Mouse (Mus musculus) liver, embryonic 15.5 days (tissue): ENCODE results near the gene Gm44503. TPM values are rescaled to one million over a fixed set of nuclear protein-coding genes. Genes with fewer than 3 reads are reported as not detected.

Experiments
- ATAC-seq: fragments of 200-750 bp; cut with Nextera tagmentation; 2 replicates; pipeline ENCODE4 v1.8.0; 2017; ENCODE audit warnings: moderate number of reproducible peaks, mild to moderate bottlenecking, moderate library complexity; ENCODE audit not compliant: insufficient read depth
- H3K27ac ChIP-seq: fragments of 300-500 bp; sonication (generic); replicated peaks from 2 replicates; pipeline ENCODE4 v1.5.1; 2015; ENCODE audit warnings: mild to moderate bottlenecking, inconsistent platforms
- H3K27me3 ChIP-seq: fragments of 300-500 bp; sonication (generic); 2 replicates; pipeline ENCODE4 v1.6.1; 2015; ENCODE audit warnings: mild to moderate bottlenecking, inconsistent platforms
- H3K36me3 ChIP-seq: fragments of 300-500 bp; sonication (generic); replicated peaks from 2 replicates; pipeline ENCODE4 v1.6.1; 2015; ENCODE audit warnings: moderate library complexity, mild to moderate bottlenecking, inconsistent platforms
- H3K4me1 ChIP-seq: fragments of 300-500 bp; sonication (generic); replicated peaks from 2 replicates; pipeline ENCODE4 v1.6.1; 2015; ENCODE audit warnings: inconsistent platforms
- H3K4me2 ChIP-seq: fragments of 300-500 bp; sonication (generic); 2 replicates; pipeline ENCODE4 v1.6.1; 2015; ENCODE audit warnings: moderate library complexity, mild to moderate bottlenecking, inconsistent platforms
- H3K4me3 ChIP-seq: fragments of 300-500 bp; sonication (generic); replicated peaks from 2 replicates; pipeline ENCODE4 v1.5.1; 2015; ENCODE audit warnings: mild to moderate bottlenecking, inconsistent platforms
- H3K9ac ChIP-seq: fragments of 300-500 bp; sonication (generic); 2 replicates; pipeline ENCODE4 v1.6.1; 2015; ENCODE audit warnings: moderate library complexity, mild to moderate bottlenecking, inconsistent platforms
- H3K9me3 ChIP-seq: fragments of 300-500 bp; sonication (generic); replicated peaks from 2 replicates; pipeline ENCODE4 v1.6.1; 2016; ENCODE audit warnings: inconsistent platforms
- WGBS: fragments of 180-500 bp; shearing (Covaris S2); methylation state at CpG from one replicate; pipeline ENCODE4 v1.1.7; 2015; ENCODE audit warnings: mixed read lengths; ENCODE audit not compliant: insufficient replicate concordance; 5-methylcytosine and 5-hydroxymethylcytosine counted together
- polyA plus RNA-seq: library from polyadenylated mRNA; unstranded; fragments of >200 nt; fragmentation: Nextera tagmentation; extraction: Ambion mirVana; gene quantifications from 2 replicates; pipeline ENCODE4 v1.2.1, GENCODE M21; 2015

Gene Gm44503
- polyA plus RNA-seq, 1 experiment from 2014 or later, result not detected

DNA sequence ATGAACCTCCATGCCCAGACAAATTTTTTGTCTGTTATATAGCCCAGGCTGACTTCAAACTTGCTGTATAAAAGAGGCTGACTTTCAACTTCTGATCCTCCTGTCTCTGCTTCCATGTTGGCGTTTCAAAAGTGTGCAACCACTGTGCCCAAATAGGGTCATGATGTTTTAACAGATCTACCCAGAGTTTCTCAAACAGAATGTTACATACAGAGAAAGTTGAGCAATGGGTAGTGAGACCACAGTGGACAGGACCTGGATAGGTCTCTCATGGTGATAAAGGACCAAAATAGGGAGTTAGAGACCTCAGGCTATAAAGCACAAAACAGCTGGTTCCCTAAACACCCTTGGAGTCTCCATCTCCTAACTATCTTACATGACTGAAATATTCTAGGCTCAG is 71.8 kb downstream of the Gm44503 start:
- H3K9ac ChIP-seq, result no peak overlapping the region
- peaks cover 22% of the 10 kb centered on the region for H3K36me3 ChIP-seq
- H3K4me2 ChIP-seq, result no peak overlapping the region
- no peak overlapping the region for H3K4me3 ChIP-seq
- 70% methylated on average over 1 of the region's 1 CpGs for WGBS
- no peaks in the 10 kb centered on the region for H3K9me3 ChIP-seq
- no peaks in the 10 kb centered on the region for H3K4me1 ChIP-seq
- ATAC-seq, result no peak
- no peaks in the 10 kb centered on the region for H3K27me3 ChIP-seq
- no peak overlapping the region for H3K27ac ChIP-seq

DNA sequence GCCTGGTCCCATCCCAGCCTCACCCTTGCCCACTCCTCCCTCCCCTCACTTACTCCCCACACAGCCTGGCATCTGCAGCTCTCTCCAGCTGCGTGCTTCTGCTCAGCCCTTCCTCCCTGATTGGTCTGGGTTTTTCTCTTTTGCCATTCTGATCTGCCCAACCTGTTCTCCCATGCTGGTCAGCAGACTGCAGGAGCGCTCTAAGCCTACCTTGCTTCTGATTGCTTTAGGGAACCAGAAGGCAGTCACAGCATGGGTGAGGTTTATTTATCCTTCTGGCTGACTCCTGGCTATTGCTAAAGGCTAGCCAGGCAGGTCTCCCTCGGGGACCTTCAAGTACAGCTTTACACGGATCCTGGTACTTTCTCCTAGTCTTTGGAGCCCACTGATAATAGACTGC is 72.8 kb downstream of the Gm44503 start:
- Histone ChIP-seq H3K4me2 (no peak overlapping the region), H3K9ac (no peak overlapping the region), H3K4me1 (no peaks in the 10 kb centered on the region), H3K27me3 (no peaks in the 10 kb centered on the region), H3K9me3 (no peaks in the 10 kb centered on the region), H3K36me3 (peaks cover 25% of the 10 kb centered on the region), H3K27ac (no peak overlapping the region), H3K4me3 (no peak overlapping the region)
- no peak for ATAC-seq
- 62% methylated on average over 4 of the region's 4 CpGs for WGBS

DNA sequence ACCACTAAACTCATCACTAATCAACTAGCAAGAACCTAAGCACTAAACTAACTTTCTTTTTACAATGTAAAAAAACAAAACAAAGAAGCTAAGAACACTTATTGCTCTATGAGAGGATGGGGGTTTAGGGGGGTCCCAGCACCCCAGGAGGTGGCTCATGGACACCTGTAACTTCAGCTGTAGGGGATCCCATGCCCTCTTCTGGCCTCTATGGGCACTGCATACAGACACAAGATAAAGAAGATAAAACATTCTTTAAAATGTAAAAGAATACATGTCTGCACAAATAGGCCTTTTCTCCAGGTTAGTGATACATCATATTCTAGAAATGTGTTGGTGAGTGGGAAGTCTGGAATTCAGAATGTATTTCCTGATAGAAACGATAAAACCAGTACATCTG is 74.8 kb downstream of the Gm44503 start:
- WGBS, result 81% methylated on average over 1 of the region's 1 CpGs
- Histone ChIP-seq H3K4me3 (no peak overlapping the region), H3K27me3 (no peaks in the 10 kb centered on the region), H3K9me3 (no peaks in the 10 kb centered on the region), H3K4me2 (no peak overlapping the region), H3K27ac (no peak overlapping the region), H3K4me1 (no peaks in the 10 kb centered on the region), H3K9ac (no peak overlapping the region), H3K36me3 (peaks cover 25% of the 10 kb centered on the region)
- no peak for ATAC-seq

DNA sequence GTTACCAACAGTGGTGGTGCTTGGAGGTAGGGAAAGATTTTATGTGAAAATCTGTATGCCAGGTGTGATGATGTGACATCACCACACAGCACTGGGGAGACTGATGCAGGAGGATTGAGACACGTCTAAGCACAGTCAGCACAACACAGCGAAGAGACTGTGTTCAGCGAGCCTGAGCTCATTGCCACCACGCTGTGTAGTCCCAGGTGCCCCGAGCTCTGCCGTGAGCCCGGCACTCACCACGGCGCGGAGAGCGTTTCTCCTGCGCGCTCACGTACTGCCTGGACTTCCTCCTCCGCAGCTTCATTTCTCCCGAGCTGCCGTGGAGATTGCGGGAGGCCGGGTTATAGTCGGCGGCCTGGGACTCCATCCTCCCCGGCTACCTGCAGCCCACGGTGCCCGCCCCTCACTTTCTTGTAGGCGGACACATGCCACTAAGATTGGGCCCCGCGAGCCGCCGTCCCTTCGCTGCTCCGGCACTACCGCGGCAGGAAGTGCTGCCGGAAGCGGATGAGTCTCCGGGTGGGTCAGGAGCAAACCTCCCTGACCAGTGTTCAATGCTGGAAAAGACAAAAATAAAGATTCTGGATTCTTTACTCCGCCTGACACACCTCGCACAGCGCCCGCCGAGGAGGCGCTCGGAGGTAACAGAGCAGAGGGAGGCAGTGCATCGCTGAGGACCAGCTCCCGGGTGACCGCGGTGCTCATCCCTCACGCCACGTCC is 80.7 kb downstream of the Gm44503 start:
- Histone ChIP-seq H3K27ac (peak overlapping the region; percentile 69), H3K4me1 (peaks cover 28% of the 10 kb centered on the region), H3K36me3 (0 out of 2 replicates have a peak, but pooled peaks cover 4% of the 10 kb centered on the region), H3K27me3 (no peaks in the 10 kb centered on the region), H3K4me3 (peak overlapping the region; percentile 82), H3K4me2 (peak overlapping the region; percentile 83), H3K9ac (peak overlapping the region; percentile 77), H3K9me3 (no peaks in the 10 kb centered on the region)
- peak; percentile 84 for ATAC-seq
- under 1% methylated on average over 49 of the region's 49 CpGs for WGBS

DNA sequence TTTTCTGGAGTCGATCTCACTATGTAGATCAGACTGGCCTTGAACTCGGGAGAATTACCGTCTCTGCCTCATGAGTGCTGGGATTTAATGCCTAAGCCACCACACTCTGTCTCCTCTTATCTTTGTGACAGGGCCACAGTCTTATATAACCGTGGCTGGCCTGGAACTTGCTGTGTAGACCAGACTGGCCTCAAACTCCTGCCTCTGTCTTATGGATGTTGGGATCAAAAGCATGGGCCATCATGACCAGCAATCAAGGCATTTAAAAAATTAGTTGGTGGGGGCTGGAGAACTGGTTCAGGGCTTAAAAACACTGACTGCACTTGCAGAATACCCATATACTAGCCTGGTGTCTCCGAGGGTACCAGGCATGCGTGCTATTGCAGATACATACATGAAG is 81.4 kb downstream of the Gm44503 start, which contains the start of gene Pigb:
Gene Pigb, minus strand, starts transcription at position 299 of the 400 bp plus-strand sequence.
- Histone ChIP-seq H3K4me1 (peaks cover 35% of the 10 kb centered on the region), H3K36me3 (0 out of 2 replicates have a peak, but pooled peaks cover 4% of the 10 kb centered on the region), H3K9me3 (no peaks in the 10 kb centered on the region), H3K27me3 (no peaks in the 10 kb centered on the region), H3K4me3 (peak within 1 kb of the TSS; percentile 82), H3K9ac (peak within 1 kb of the TSS; percentile 77), H3K4me2 (peak within 1 kb of the TSS; percentile 83), H3K27ac (peak within 1 kb of the TSS; percentile 69)
- WGBS, result 24% methylated on average over 6 of the region's 6 CpGs
- ATAC-seq, result no peak

DNA sequence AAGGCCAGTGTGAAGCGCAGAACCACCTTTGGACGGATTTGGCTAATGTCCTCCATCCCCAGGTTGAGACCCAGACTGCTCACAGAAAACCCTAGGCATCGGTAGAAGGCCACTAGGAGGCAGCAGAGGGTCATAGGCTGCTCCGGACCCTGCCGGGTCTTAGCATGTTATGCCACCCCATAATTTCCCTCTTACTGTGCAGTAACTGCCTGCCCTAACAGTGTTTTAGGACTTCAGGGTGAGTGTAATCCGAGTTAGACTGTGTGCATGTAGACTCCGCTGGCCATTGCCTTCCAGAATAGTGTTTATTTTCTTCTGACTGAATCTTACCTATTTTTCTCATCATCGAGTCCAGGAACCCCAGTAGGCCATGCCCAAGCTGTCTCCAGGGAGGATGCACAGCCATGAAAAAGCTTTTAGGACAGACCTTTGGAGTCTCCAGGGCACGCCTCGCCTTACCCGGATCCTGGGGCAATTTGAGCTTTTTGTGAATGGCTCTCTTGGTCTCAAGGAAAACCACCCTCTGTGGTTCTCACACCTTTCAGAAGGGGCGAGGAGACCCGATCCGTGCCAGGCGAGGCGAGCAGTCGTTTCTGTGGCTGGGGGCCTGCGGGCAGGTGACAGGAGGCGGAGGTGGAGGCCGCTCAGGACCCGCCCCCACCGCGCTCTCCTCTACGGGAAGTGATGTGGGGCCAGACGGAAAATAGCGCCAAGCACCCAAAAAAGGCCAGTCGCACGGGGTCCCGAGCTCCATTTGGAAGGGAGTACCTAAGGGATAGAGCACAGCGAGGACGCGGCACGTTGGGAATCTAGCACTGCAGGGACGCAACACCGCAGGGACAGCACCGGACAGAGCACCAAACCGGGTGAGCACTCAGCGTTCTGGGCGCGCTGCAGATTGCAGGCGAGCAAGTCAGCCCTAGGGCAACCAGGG is 85.8 kb downstream of the Gm44503 start, which contains the start of gene Rab27a:
Gene Rab27a, plus strand, starts transcription at position 709 of the 934 bp plus-strand sequence.
- H3K36me3 ChIP-seq, result no peaks in the 10 kb centered on the region
- H3K27ac ChIP-seq, result peak within 1 kb of the TSS; percentile 45
- no peaks in the 10 kb centered on the region for H3K27me3 ChIP-seq
- peak within 1 kb of the TSS; percentile 46 for H3K9ac ChIP-seq
- WGBS, result 2% methylated on average over 41 of the region's 41 CpGs
- no peaks in the 10 kb centered on the region for H3K9me3 ChIP-seq
- peak within 1 kb of the TSS; percentile 60 for H3K4me3 ChIP-seq
- ATAC-seq, result peak; percentile 61
- peaks cover 30% of the 10 kb centered on the region for H3K4me1 ChIP-seq
- peak within 1 kb of the TSS; percentile 86 for H3K4me2 ChIP-seq

DNA sequence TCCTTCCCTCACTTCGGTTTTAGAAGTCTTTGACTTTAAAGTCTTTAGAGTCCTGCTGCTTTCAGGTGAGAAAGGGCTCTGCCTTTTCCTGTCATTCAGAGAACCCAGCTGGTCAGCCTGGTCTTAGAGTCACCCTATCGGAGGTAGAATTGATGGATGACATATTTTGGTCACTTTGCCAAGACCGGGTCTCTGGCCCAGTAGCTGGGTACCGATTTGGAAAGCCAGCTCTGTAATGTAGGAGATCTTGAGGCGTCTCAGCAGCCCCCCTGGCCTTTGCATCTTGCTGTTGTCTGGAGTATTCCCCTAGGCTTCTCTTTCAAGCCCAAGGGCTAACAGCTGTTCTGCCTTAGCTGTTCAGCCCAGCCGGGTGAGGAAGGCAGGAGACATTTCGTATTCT is 86.6 kb downstream of the Gm44503 start:
- no peaks in the 10 kb centered on the region for H3K36me3 ChIP-seq
- H3K27me3 ChIP-seq, result no peaks in the 10 kb centered on the region
- no peak for ATAC-seq
- H3K4me2 ChIP-seq, result peak overlapping the region; percentile 86
- peak overlapping the region; percentile 60 for H3K4me3 ChIP-seq
- peak overlapping the region; percentile 46 for H3K9ac ChIP-seq
- no peaks in the 10 kb centered on the region for H3K9me3 ChIP-seq
- H3K4me1 ChIP-seq, result peaks cover 27% of the 10 kb centered on the region
- 8% methylated on average over 7 of the region's 7 CpGs for whole genome bisulfite sequencing
- H3K27ac ChIP-seq, result peak overlapping the region; percentile 43

DNA sequence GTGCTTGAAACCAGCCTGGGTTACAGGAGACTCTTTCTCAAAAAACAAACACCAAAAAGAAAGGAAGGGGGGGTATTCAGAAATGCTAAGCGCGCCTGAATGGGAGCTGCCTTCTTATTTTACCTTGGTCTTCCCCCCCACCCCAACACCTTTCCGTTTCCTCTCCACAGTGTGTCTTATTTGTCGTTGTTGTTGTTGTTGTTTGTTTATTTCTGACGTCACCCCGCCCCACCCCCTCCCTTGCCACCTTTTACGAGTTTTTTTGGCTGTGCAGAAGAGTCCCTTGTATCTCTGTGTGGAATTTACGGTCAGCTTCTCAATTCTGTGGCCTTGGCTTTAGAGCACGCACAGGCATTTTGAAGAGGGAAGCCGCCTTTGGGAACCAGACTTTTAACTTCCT is 87.1 kb downstream of the Gm44503 start:
- WGBS, result 35% methylated on average over 10 of the region's 10 CpGs
- H3K4me2 ChIP-seq, result peak overlapping the region; percentile 86
- no peaks in the 10 kb centered on the region for H3K36me3 ChIP-seq
- ATAC-seq, result no peak
- no peak overlapping the region for H3K27ac ChIP-seq
- H3K9me3 ChIP-seq, result no peaks in the 10 kb centered on the region
- no peaks in the 10 kb centered on the region for H3K27me3 ChIP-seq
- H3K4me3 ChIP-seq, result peak overlapping the region; percentile 60
- peak overlapping the region; percentile 6; the same call in 1 of the 2 replicates for H3K9ac ChIP-seq
- H3K4me1 ChIP-seq, result peaks cover 25% of the 10 kb centered on the region

DNA sequence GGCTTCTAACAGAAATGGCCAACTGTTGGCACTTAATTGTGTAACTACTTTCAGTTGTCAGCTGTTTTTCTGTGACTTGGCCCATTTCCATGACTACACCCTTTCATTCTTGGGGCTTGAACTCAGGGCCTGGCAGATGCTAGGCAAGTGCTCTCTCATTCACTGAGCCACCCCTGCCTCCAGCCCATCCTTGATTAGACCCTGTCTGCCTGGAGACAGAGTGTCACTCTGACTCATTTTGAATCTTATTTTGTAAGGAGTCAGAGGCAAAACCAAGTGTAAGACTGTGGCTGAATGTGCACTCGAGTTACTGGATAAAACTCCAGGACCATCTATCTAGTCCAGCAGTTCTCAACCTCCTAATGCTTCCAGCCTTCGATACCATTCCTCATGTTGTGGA is 89.3 kb downstream of the Gm44503 start:
- Histone ChIP-seq H3K4me1 (peaks cover 20% of the 10 kb centered on the region), H3K4me2 (no peak overlapping the region), H3K9me3 (no peaks in the 10 kb centered on the region), H3K9ac (no peak overlapping the region), H3K4me3 (no peak overlapping the region), H3K27me3 (no peaks in the 10 kb centered on the region), H3K27ac (no peak overlapping the region), H3K36me3 (no peaks in the 10 kb centered on the region)
- WGBS, result 65% methylated on average over 2 of the region's 2 CpGs
- ATAC-seq, result no peak

DNA sequence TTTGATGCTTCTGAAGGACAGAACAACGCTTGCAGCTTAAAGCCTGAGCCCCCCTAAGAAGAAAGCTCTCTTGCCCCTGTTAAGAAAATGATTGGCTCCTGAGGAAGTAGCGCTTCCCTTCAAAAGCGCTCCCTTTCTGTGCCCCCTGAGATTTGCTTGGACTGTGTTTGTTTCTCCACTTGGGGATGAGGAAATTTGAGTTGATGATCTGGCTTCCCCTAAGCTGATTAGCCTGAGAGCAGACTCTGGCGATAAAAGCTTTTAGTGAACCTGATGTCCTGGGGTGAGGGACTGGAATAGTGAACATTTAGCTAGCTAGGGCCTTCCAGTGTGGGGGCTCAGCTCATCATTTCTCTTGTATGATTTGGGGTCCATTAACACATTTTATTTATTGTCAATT is 90.3 kb downstream of the Gm44503 start:
- Histone ChIP-seq H3K27ac (no peak overlapping the region), H3K27me3 (no peaks in the 10 kb centered on the region), H3K4me3 (no peak overlapping the region), H3K36me3 (no peaks in the 10 kb centered on the region), H3K9ac (no peak overlapping the region), H3K9me3 (no peaks in the 10 kb centered on the region), H3K4me1 (peaks cover 17% of the 10 kb centered on the region), H3K4me2 (no peak overlapping the region)
- ATAC-seq, result no peak
- 22% methylated on average over 4 of the region's 4 CpGs for WGBS

DNA sequence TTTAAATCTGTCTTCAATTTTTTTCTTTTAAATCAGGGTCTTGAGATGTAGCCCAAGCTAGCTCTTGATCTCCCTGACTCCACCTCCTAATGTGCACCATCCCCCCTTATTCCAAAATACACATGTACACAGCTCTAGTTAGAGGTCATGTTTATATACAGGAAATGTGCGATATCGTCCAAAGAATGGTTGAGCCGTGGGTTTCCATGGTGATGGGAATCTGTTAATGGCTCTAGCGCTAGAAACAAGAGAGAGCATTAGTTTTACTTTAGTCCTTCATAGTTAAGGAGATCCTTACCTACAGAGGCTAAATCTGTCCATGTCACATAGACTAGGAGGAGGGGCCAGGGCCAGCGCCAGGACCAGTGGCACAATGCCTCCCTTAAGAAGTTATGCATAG is 91.2 kb downstream of the Gm44503 start:
- no peak overlapping the region for H3K4me2 ChIP-seq
- no peak for ATAC-seq
- no peak overlapping the region for H3K27ac ChIP-seq
- H3K4me1 ChIP-seq, result peaks cover 8% of the 10 kb centered on the region; the same call in 1 of the 2 replicates
- WGBS, result 69% methylated on average over 5 of the region's 5 CpGs
- no peaks in the 10 kb centered on the region for H3K9me3 ChIP-seq
- H3K9ac ChIP-seq, result no peak overlapping the region
- no peak overlapping the region for H3K4me3 ChIP-seq
- H3K27me3 ChIP-seq, result no peaks in the 10 kb centered on the region
- H3K36me3 ChIP-seq, result no peaks in the 10 kb centered on the region
